Mouse (Mus musculus) C2C12 (cell line): ENCODE measurements around the gene Usp32.

Experiments used
- CEBPB ChIP-seq: IDR thresholded peaks from one replicate; pipeline ENCODE4 v1.6.1; 2011; ENCODE audit warnings: low read depth, mild to moderate bottlenecking, control low read depth, moderate library complexity
- CTCF ChIP-seq: IDR thresholded peaks from one replicate; pipeline ENCODE4 v1.5.1; 2011; ENCODE audit not compliant: control insufficient read depth, insufficient read depth, insufficient read length
- FOSL1 ChIP-seq: IDR thresholded peaks from one replicate; pipeline ENCODE4 v1.8.0; 2011; ENCODE audit warnings: mild to moderate bottlenecking, low read length; ENCODE audit not compliant: poor library complexity, insufficient read depth, severe bottlenecking
- MAX ChIP-seq: IDR thresholded peaks from one replicate; pipeline ENCODE4 v1.6.1; 2011; ENCODE audit warnings: mild to moderate bottlenecking, control low read depth
- MYOD1 ChIP-seq: IDR thresholded peaks from one replicate; pipeline ENCODE4 v1.6.1; 2011; ENCODE audit warnings: low read depth; ENCODE audit not compliant: control insufficient read depth, insufficient read length
- MYOG ChIP-seq: IDR thresholded peaks from one replicate; pipeline ENCODE4 v1.6.1; 2011; ENCODE audit not compliant: control insufficient read depth, insufficient read length; ENCODE audit errors: extremely low read depth
- USF1 ChIP-seq: IDR thresholded peaks from one replicate; pipeline ENCODE4 v1.6.1; 2011; ENCODE audit warnings: low read depth, mild to moderate bottlenecking, control low read depth, moderate library complexity

- no peak for TF ChIP-seq CTCF
- no peak for TF ChIP-seq MAX
- TF ChIP-seq USF1, result no peak
- TF ChIP-seq MYOD1, result no peak
- no peak for TF ChIP-seq MYOG
- no peak for TF ChIP-seq CEBPB
- no peak for TF ChIP-seq FOSL1
Observed at GRCm38 (mm10) chr11:84944639-84945435, 195.1 kb downstream of the Usp32 start.
